Mouse (Mus musculus): Measurements from ENCODE around the gene Pdcd2. TPM values are rescaled to one million over a fixed set of nuclear protein-coding genes. Genes with fewer than 3 reads are reported as not detected.
"Not testable (repeated sequence)": the region's sequence is repeated elsewhere in the genome, so short reads cannot be mapped to it uniquely, and the experiment has no call there.

The Pdcd2 gene
- 10 to 100 TPM; 34.3 to 40.0 TPM for total RNA-seq (2021)
- long read RNA-seq, experiment 1, transcript Pdcd2-201 (6 exons, 1,120 nt) = major isoform, 31 of 43 reads
- long read RNA-seq, experiment 1, partial matches to known transcripts = 6 of 43 reads
- long read RNA-seq, experiment 1, other reads (novel, unspliced or antisense) = 5 of 43 reads
- long read RNA-seq, experiment 2, transcript Pdcd2-201 (6 exons, 1,120 nt) = major isoform, 27 of 39 reads
- long read RNA-seq, experiment 2, partial matches to known transcripts = 5 of 39 reads
- long read RNA-seq, experiment 2, other reads (novel, unspliced or antisense) = 5 of 39 reads

- DNase-seq (ENCODE audit: low spot score in 2 of 2) = peak; percentile 80 to 92
These were observed at the start of gene Pdcd2 for GRCm38 (mm10) chr17:15526986-15527810. TSS of gene Pdcd2 (minus strand) at chr17:15527301.

DNA sequence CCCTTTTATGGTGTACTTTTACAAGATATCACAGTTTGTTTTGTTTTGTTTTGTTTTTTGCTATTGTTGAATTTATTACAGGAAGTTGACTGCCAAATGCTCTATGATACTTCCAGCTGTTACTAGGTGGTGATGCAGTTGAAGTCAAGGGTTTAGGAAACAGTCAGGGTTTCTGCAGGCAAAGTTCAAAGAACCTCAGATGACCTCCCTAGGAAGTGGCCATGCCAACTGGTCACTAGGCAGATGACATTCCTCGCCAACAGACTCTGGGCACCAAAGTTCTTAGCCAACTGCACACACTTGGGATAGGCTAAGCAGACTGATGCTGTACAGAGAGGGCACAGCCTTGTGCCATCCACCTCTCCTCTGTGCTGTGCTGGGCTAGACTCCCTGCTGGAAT, 48.0 kb upstream of the Pdcd2 start:
- no peak for DNase-seq (ENCODE audit: low spot score in 2 of 2)

GRCm38 (mm10) chr17:15566908-15567307, 39.8 kb upstream of the Pdcd2 start:
- DNase-seq (ENCODE audit: low spot score in 2 of 2) = no peak

DNA sequence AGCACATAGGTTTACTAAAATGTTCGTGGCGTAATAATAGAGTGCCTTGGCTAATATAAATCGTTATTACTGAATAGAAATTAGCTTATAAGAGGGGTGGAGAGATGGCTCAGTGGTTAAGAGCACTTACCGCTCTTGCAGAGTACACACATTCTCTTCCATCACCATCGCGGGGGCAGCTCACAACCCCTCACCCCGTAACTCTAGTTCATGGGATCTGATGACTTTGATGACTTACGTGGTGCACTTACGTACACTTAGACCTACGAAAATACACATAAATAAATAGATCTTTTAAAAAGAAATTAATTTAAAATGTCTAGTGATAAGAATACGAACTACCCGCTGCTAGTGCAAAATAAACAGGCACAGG, 37.8 kb upstream of the Pdcd2 start:
- DNase-seq (ENCODE audit: low spot score in 2 of 2) = no peak

DNA sequence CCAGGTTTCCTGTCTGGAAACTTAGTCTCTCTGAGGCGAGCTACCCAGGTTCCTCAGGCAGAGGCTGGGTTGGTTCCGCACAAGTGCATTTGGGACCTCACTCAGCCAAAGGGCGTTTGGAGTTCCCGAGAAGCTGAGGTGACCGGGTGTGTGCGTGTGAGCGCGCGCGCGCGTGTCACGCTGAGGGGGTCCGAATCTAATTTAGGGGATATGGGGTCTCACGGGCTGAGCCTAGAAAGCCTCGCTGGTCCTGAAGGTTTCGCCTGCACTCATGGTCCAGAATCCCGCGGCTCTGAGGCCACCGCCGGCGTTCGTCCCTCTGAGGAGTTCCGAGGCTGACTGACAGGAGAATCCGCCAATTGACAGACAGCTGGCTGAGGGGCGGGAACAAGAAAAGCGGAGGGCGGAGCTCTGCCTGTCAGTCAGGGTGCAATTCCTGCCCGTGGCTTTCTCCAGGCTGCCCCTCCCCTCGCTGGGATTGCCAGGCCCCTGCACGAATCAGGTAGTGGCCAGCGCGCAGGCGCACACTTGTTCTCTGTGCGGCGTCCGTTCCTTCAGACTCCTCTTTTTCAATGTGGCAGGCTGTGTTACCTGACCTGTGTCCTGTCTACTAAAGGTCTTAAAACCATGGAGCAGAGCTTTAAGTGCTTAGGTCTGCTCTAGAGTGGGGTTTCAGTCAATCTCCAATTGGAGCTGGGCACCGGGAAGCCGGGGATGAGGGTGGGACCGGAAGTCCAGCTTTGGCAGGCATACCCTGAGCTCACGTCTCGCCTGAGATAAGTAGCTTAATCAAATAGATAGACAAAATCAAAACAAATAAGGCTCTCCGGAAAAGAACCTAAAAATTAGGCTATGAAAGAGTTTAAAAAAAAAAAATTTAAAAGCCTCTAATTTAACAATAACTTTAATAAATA, 37.2 kb upstream of the Pdcd2 start, which contains the start of gene Prdm9:
Gene Prdm9, minus strand, starts transcription at position 341 of the 914 bp plus-strand sequence.
- peak; percentile 98 for DNase-seq (ENCODE audit: low spot score in 2 of 2)

GRCm38 (mm10) chr17:15559946-15560345, 32.8 kb upstream of the Pdcd2 start:
- no peak for DNase-seq (ENCODE audit: low spot score in 2 of 2)

- DNase-seq (ENCODE audit: low spot score in 2 of 2) = no peak
These were observed 22.6 kb upstream of the Pdcd2 start for GRCm38 (mm10) chr17:15549713-15550112.

- DNase-seq (ENCODE audit: low spot score in 2 of 2) = no peak
These were observed 19.3 kb upstream of the Pdcd2 start for GRCm38 (mm10) chr17:15546440-15546839.

- DNase-seq (ENCODE audit: low spot score in 2 of 2) = not testable (repeated sequence)
These were observed 16.8 kb upstream of the Pdcd2 start for GRCm38 (mm10) chr17:15543868-15544267.

GRCm38 (mm10) chr17:15540309-15540708, 13.2 kb upstream of the Pdcd2 start:
- no peak for DNase-seq (ENCODE audit: low spot score in 2 of 2)

DNA sequence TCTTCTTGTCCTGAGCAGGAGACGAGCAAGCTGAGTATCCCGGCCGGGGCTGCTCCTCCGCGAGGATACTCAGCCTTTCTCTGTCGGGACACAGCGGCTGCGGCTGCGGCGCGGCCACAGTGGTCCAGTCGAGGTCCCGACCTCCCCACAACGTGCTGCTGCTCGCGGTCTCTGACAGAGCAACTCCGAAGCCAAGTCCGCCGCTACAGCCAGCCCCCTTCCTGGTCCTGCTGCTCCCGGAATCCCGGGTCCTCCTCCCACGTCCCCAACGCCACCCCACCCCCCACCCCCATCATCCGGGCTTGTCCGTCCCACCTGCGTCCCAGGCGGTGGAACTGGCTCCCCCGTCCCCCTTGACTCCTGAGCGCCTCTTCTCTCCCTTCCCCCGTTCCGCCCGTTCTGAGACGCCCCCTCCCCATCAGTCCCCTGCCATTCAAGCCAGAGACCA, 9.4 kb upstream of the Pdcd2 start:
- DNase-seq (ENCODE audit: low spot score in 2 of 2) = no peak

GRCm38 (mm10) chr17:15535943-15536342, 8.8 kb upstream of the Pdcd2 start:
- no peak for DNase-seq (ENCODE audit: low spot score in 2 of 2)

GRCm38 (mm10) chr17:15535162-15535800, 8.2 kb upstream of the Pdcd2 start:
- no peak for DNase-seq (ENCODE audit: low spot score in 2 of 2)

GRCm38 (mm10) chr17:15530141-15530540, 3.0 kb upstream of the Pdcd2 start:
- no peak for DNase-seq (ENCODE audit: low spot score in 2 of 2)

DNA sequence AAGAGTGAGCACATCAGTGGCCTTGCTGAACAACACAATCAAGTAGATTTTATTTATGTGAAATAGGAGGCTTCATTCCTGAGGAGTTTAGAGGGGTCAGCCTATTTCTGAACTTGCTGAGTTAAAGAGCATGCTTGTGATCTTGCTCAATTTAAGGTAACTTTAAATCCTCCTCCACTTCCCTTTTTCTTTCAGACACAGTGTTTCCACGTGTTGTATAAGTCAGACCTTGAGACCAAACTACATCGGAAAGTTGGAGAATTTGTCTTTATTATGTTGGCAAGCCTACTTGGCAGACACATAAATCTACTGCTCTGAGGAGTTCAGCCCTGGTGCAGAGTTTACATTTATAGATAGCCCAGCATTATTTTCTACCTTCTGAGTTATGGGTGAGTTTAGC, 1.8 kb upstream of the Pdcd2 start:
- DNase-seq (ENCODE audit: low spot score in 2 of 2) = no peak

GRCm38 (mm10) chr17:15527811-15528136, 673 bp upstream of the Pdcd2 start:
- DNase-seq (ENCODE audit: low spot score in 2 of 2) = no peak

GRCm38 (mm10) chr17:15526304-15526703, 797 bp downstream of the Pdcd2 start:
- no peak for DNase-seq (ENCODE audit: low spot score in 2 of 2)

- DNase-seq (ENCODE audit: low spot score in 2 of 2) = no peak
These were observed 8.3 kb downstream of the Pdcd2 start for GRCm38 (mm10) chr17:15518766-15519165.

DNA sequence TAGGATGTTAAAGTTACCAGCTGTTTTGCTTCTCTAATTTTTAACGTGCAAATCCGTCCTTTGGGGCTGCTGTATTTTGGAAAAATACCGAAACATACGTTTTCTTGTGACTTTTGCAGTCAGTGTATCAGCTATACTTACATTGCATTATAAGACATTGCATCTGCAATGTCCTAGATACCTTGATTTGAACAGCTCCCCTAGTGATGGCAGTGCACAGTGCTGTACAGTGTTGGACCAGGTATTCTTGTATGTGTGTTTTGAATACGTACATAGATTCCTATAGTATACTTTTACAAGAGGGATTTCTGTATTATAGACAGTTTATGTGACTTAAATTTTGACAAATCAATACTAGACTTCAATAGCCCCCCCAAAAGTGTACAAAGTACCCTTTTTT, 8.9 kb downstream of the Pdcd2 start:
- DNase-seq (ENCODE audit: low spot score in 2 of 2) = no peak

- DNase-seq (ENCODE audit: low spot score in 2 of 2) = no peak
These were observed 9.3 kb downstream of the Pdcd2 start for GRCm38 (mm10) chr17:15517776-15518175.

DNA sequence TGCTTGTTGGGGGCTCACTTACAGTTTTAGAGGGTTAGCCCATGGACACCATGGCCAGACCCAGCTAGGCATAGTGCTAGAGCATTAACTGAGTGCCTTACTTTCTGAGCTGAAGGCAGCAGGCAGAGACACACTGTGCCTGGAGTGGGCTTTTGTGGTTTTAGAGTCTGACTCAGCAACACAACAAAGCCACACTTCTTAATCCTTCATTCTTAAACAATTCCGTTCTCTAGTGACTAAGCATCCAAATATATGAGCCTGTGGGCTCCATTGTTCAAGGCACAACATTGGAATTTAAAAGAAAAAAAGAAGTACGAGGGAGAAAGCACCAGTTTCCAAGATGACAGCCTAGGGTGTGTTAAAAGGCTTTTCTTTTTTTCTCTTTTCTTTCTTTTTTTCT, 16.4 kb downstream of the Pdcd2 start:
- no peak for DNase-seq (ENCODE audit: low spot score in 2 of 2)
